Mouse (Mus musculus) stomach, postnatal 0 days (tissue): Measurements from ENCODE around the gene Traf1. TPM values are rescaled to one million over a fixed set of nuclear protein-coding genes. Genes with fewer than 3 reads are reported as not detected.

Experiments
- ATAC-seq: fragments of 200-750 bp; cut with Nextera tagmentation; 2 replicates; pipeline ENCODE4 v1.8.0; 2017; ENCODE audit not compliant: low FRiP score, low TSS enrichment
- DNase-seq: peaks from one replicate; pipeline ENCODE4 v3.0.0-alpha.2; 2016; ENCODE audit warnings: low spot score
- H3K27ac ChIP-seq: fragments of 300-500 bp; sonication (generic); replicated peaks from 2 replicates; pipeline ENCODE4 v1.5.1; 2014; ENCODE audit warnings: mild to moderate bottlenecking, control low read depth
- H3K27me3 ChIP-seq: fragments of 300-500 bp; sonication (generic); 2 replicates; pipeline ENCODE4 v1.6.1; 2014; ENCODE audit warnings: low read length; ENCODE audit not compliant: control insufficient read depth, insufficient read depth
- H3K36me3 ChIP-seq: fragments of 300-500 bp; sonication (generic); 2 replicates; pipeline ENCODE4 v1.6.1; 2014; ENCODE audit warnings: low read length, mixed read lengths; ENCODE audit not compliant: control insufficient read depth, insufficient read depth
- H3K4me1 ChIP-seq: fragments of 300-500 bp; sonication (generic); replicated peaks from 2 replicates; pipeline ENCODE4 v1.6.1; 2014; ENCODE audit warnings: antibody characterized with exemption; ENCODE audit not compliant: control insufficient read depth, insufficient read depth
- H3K4me2 ChIP-seq: fragments of 300-500 bp; sonication (generic); replicated peaks from 2 replicates; pipeline ENCODE4 v1.6.1; 2014; ENCODE audit warnings: low read depth, mild to moderate bottlenecking, control low read depth, moderate library complexity
- H3K4me3 ChIP-seq: fragments of 300-500 bp; sonication (generic); 2 replicates; pipeline ENCODE4 v1.5.1; 2014; ENCODE audit warnings: low read depth, low read length, control low read depth
- H3K9ac ChIP-seq: fragments of 300-500 bp; sonication (generic); 2 replicates; pipeline ENCODE4 v1.6.1; 2014; ENCODE audit warnings: mild to moderate bottlenecking, low read length, control low read depth, mixed read lengths
- H3K9me3 ChIP-seq: fragments of 300-500 bp; sonication (generic); 2 replicates; pipeline ENCODE4 v1.6.1; 2016; ENCODE audit warnings: low read length; ENCODE audit not compliant: control insufficient read depth
- CTCF ChIP-seq: IDR thresholded peaks from 2 replicates; pipeline ENCODE4 v1.5.1; 2016; ENCODE audit warnings: antibody characterized with exemption, low read depth, mild to moderate bottlenecking, moderate library complexity
- EP300 ChIP-seq: optimal IDR thresholded peaks from 2 replicates; pipeline ENCODE3; 2016; ENCODE audit warnings: antibody characterized with exemption
- WGBS: fragments of 180-500 bp; shearing (Covaris S2); extraction: QIAGEN DNeasy Blood & Tissue Kit; methylation state at CpG from one replicate; pipeline ENCODE4 v1.1.7; 2014; 5-methylcytosine and 5-hydroxymethylcytosine counted together
- polyA plus RNA-seq: library from polyadenylated mRNA; unstranded; fragments of >200 nt; fragmentation: Nextera tagmentation; extraction: Ambion mirVana; gene quantifications from 2 replicates; pipeline ENCODE4 v1.2.1, GENCODE M21; 2015

Gene Traf1
- polyA plus RNA-seq, 1 experiment from 2014 or later, result 1.7 TPM

DNA sequence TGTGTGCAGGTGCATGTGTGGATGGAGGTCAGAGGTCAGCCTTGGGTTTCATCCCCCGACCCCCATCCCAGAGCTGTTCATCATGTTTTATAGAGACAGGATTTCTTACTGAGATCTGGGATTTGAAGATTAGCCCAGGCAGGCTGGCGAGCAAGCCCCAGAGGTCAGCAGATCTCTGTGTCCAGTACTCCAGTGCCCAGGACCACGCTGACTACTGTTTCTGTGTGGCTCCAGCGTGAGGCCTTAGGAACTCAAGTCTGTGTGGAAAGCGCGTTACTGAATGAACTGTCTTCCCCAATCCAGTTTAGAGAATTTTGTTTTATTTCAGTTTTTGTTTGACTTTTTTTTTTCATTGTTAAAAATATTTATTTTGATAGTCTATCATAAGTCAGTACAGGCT, 2.7 kb upstream of the Traf1 start:
- WGBS, result 89% methylated on average over 6 of the region's 6 CpGs
- no peaks in the 10 kb centered on the region for H3K27me3 ChIP-seq
- H3K4me2 ChIP-seq, result no peak overlapping the region
- H3K27ac ChIP-seq, result no peak overlapping the region
- 0 out of 2 replicates have a peak, but pooled peaks cover 6% of the 10 kb centered on the region for H3K4me1 ChIP-seq
- DNase-seq (no peak), ATAC-seq (no peak)
- no peaks in the 10 kb centered on the region for H3K9me3 ChIP-seq
- TF ChIP-seq EP300, result no peak
- TF ChIP-seq CTCF, result no peak
- no peak overlapping the region for H3K9ac ChIP-seq
- no peaks in the 10 kb centered on the region for H3K36me3 ChIP-seq
- H3K4me3 ChIP-seq, result no peak overlapping the region

DNA sequence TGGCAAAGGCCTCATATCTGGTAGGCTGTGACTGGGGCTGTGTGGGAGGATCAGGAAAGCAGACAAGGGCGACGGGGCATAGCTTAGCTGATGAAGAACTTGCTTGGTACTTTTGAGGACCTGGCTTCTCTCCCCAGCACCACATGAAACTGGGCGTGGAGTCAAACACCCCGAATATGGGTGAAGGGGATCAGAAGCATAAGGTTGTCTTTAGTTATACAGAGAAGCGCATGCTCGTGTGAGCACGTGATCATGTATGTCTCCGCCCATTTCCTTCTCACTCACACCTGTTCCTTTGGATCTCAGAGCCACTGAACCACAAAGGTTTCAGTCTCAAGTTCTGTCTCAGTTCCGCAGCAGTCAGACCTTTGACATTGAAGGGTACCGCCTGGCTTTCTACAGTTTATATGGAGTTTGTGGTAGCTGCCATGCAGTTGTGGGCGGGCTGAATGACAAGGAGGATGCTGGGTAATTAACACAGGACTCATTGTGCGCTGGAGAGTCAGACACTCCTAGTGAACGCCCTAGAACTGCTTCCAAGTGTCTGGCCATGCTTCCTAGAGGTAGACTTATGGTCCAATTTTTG, 1.9 kb upstream of the Traf1 start:
- H3K4me1 ChIP-seq, result 0 out of 2 replicates have a peak, but pooled peaks cover 6% of the 10 kb centered on the region
- TF ChIP-seq CTCF (no peak), EP300 (no peak)
- no peak overlapping the region for H3K27ac ChIP-seq
- no peak overlapping the region for H3K4me3 ChIP-seq
- H3K9me3 ChIP-seq, result no peaks in the 10 kb centered on the region
- no peak for ATAC-seq
- no peak overlapping the region for H3K4me2 ChIP-seq
- no peaks in the 10 kb centered on the region for H3K36me3 ChIP-seq
- H3K9ac ChIP-seq, result no peak overlapping the region
- no peaks in the 10 kb centered on the region for H3K27me3 ChIP-seq
- DNase-seq, result no peak
- WGBS, result 70% methylated on average over 13 of the region's 13 CpGs

DNA sequence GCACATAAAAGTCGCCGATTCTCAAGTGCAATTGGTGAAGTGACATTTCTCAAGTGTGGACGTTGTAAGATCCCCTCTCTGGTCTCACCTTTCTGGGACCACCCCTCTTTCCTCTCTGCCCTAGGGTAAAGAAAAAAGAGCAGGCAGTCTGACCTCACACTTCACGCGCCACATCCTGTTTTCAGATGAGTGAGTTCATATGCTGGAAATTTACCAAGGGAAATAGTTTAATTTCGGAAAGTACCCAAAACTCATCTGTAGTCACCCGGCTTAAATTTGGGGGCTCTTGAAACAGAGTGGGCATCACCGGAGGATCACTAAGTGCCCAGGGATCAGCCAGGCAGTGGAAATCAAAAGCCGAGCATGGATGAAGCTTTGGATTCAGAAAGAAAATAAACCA, 1.3 kb upstream of the Traf1 start:
- no peak overlapping the region for H3K27ac ChIP-seq
- WGBS, result 75% methylated on average over 9 of the region's 9 CpGs
- no peaks in the 10 kb centered on the region for H3K27me3 ChIP-seq
- H3K9ac ChIP-seq, result no peak overlapping the region
- ATAC-seq, result no peak
- no peaks in the 10 kb centered on the region for H3K36me3 ChIP-seq
- 0 out of 2 replicates have a peak, but pooled peaks cover 6% of the 10 kb centered on the region for H3K4me1 ChIP-seq
- DNase-seq, result no peak
- no peak for TF ChIP-seq EP300
- H3K4me2 ChIP-seq, result no peak overlapping the region
- no peaks in the 10 kb centered on the region for H3K9me3 ChIP-seq
- no peak overlapping the region for H3K4me3 ChIP-seq

DNA sequence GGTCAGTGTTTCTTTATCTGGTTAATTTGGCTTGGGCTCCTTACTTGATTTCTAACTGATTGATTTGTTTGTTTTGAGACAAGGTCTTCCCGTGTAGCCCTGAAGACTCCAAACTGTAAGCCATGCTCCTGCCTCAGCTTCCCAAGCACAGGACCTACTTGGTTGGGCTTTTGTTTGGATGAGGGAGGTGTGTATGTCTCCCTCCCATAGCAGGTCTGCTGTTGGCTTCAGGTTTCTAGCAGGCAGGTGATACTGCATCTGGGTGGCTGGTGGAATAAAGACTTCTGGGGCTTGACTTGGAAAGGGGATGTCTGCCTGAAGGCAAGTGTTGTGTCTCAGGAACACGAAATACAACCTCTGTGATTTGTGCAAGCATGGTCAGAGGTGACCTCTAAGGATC, 639 bp upstream of the Traf1 start:
- Histone ChIP-seq H3K36me3 (no peaks in the 10 kb centered on the region), H3K4me1 (0 out of 2 replicates have a peak, but pooled peaks cover 6% of the 10 kb centered on the region), H3K4me3 (no peak overlapping the region), H3K4me2 (no peak overlapping the region), H3K9ac (no peak overlapping the region), H3K27ac (no peak overlapping the region), H3K27me3 (no peaks in the 10 kb centered on the region), H3K9me3 (no peaks in the 10 kb centered on the region)
- no peak for TF ChIP-seq CTCF
- TF ChIP-seq EP300, result no peak
- WGBS, result 59% methylated on average over 2 of the region's 2 CpGs
- DNase-seq (no peak), ATAC-seq (no peak)

DNA sequence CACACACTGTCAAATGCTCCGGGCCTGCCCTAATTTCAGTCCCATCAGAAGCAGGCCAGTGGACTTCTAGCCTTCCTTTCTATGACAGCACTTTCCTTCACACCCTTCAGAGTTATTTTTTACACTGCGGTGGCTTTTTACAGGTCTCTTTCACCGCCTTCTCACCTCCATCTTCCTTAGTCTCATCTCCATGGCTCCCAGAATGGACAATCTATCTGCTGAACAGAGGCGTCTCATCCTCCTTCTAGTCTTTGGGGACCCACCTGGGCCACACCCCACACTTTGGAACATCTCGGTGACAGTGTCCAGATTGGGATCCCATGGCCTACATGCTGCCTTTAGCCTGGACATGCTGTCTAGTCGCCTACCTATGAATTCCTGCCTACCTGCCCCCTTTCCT, 606 bp downstream of the Traf1 start:
- no peak for ATAC-seq
- TF ChIP-seq CTCF (no peak), EP300 (no peak)
- Histone ChIP-seq H3K4me3 (peak overlapping the region; percentile 31), H3K9me3 (no peaks in the 10 kb centered on the region), H3K36me3 (no peaks in the 10 kb centered on the region), H3K27ac (no peak overlapping the region), H3K27me3 (no peaks in the 10 kb centered on the region), H3K4me2 (peak overlapping the region; percentile 62), H3K9ac (peak overlapping the region; percentile 47; the same call in 1 of the 2 replicates), H3K4me1 (0 out of 2 replicates have a peak, but pooled peaks cover 6% of the 10 kb centered on the region)
- 63% methylated on average over 6 of the region's 6 CpGs for WGBS
- no peak for DNase-seq

DNA sequence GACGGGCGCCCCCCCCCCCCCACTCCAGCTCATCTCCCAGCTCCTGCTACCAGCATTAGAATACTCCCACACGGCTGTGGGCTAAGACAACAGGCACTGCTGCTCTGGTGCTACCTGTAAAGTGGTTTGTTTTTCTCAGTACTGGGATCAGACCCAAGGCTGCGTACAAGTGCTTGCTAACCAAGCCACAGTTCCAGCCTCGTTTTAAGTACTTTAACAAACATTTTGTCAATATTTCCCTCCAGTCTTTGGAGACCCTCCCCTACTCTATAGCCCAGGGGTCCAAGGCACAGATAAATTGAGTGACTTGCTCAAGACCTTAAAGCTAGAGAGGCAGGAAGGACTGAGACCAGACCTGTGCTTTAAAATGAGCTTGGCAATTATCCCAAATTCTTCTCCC, 1.1 kb downstream of the Traf1 start:
- H3K36me3 ChIP-seq, result no peaks in the 10 kb centered on the region
- no peak overlapping the region for H3K4me2 ChIP-seq
- no peaks in the 10 kb centered on the region for H3K27me3 ChIP-seq
- H3K9me3 ChIP-seq, result no peaks in the 10 kb centered on the region
- no peak overlapping the region for H3K4me3 ChIP-seq
- no peak overlapping the region for H3K27ac ChIP-seq
- 0 out of 2 replicates have a peak, but pooled peaks cover 5% of the 10 kb centered on the region for H3K4me1 ChIP-seq
- no peak for DNase-seq
- ATAC-seq, result no peak
- no peak overlapping the region for H3K9ac ChIP-seq
- TF ChIP-seq CTCF (no peak), EP300 (no peak)
- WGBS, result 64% methylated on average over 5 of the region's 5 CpGs
